Mouse (Mus musculus) G1E (cell line): Measurements from ENCODE around the gene Frmd5.

ENCODE experiments used
- CTCF ChIP-seq: IDR thresholded peaks from 2 replicates; pipeline ENCODE4 v1.5.1; 2012; ENCODE audit warnings: low read depth, low read length, inconsistent platforms, mixed read lengths
- GATA1 ChIP-seq: IDR thresholded peaks from 2 replicates; pipeline ENCODE4 v1.6.1; 2012; ENCODE audit warnings: borderline replicate concordance, low read length, inconsistent platforms, mixed read lengths
- GATA2 ChIP-seq: IDR thresholded peaks from 2 replicates; pipeline ENCODE4 v1.6.1; 2012; ENCODE audit warnings: low read depth, low read length, inconsistent platforms, borderline replicate concordance
- POLR2AphosphoS5 ChIP-seq: IDR thresholded peaks from 2 replicates; pipeline ENCODE4 v1.6.1; 2012; ENCODE audit warnings: low read depth, low read length, inconsistent platforms; ENCODE audit not compliant: insufficient replicate concordance
- TAL1 ChIP-seq: conservative IDR thresholded peaks from 2 replicates; pipeline ENCODE4 v1.6.1; 2012; ENCODE audit warnings: low read depth, low read length, inconsistent platforms, mixed read lengths

DNA sequence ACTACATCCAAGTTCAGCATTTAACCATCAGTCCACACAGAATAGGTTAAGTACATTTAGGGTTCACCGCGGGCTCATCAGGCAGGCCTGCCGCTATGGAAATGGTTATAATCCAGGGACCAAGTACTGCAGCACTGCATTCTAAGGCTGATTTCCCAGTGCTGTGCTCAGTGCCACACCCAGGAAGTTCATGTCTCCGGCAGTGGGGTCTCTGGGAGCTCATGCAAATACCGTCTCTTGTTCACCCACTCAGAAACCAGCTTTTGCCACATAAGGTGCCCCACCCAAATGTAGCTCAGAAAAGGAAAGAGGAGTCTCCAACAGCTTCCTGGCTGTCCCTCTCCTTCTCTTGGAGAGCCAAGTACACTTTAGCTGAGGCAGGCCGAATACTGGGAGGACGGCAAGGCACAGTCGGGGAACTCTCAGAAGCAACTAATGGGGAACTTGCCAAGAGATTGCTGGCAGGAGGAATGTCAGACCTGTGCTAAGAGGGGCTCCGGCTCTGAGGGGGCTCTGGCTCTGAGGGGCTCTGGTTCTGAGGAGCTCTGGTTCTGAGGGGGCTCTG is 232.7 kb downstream of the Frmd5 start:
- TF ChIP-seq TAL1 = no peak
- no peak for TF ChIP-seq CTCF
- TF ChIP-seq GATA1 = no peak
- no peak for TF ChIP-seq POLR2AphosphoS5
- no peak for TF ChIP-seq GATA2
